Mouse (Mus musculus) hindbrain, embryonic 11.5 days (tissue): ENCODE results near the gene Asb16. TPM values are rescaled to one million over a fixed set of nuclear protein-coding genes. Genes with fewer than 3 reads are reported as not detected.

Experiments
- ATAC-seq: fragments of 200-750 bp; cut with Nextera tagmentation; 2 replicates; pipeline ENCODE4 v1.8.0; 2017; ENCODE audit warnings: mild to moderate bottlenecking, moderate TSS enrichment, moderate library complexity; ENCODE audit not compliant: low FRiP score
- DNase-seq: peaks from one replicate; pipeline ENCODE4 v3.0.0-alpha.2; 2015; ENCODE audit warnings: low spot score
- H3K27ac ChIP-seq: fragments of 300-500 bp; sonication (generic); 2 replicates; pipeline ENCODE4 v1.5.1; 2014; ENCODE audit warnings: mild to moderate bottlenecking, low read depth, low read length
- H3K27me3 ChIP-seq: fragments of 300-500 bp; sonication (generic); 2 replicates; pipeline ENCODE4 v1.6.1; 2014; ENCODE audit warnings: mild to moderate bottlenecking, low read length, moderate library complexity, mixed read lengths; ENCODE audit not compliant: control insufficient read depth, insufficient read depth
- H3K36me3 ChIP-seq: fragments of 300-500 bp; sonication (generic); 2 replicates; pipeline ENCODE4 v1.6.1; 2014; ENCODE audit warnings: mild to moderate bottlenecking, low read length, moderate library complexity, mixed read lengths; ENCODE audit not compliant: control insufficient read depth, insufficient read depth
- H3K4me1 ChIP-seq: fragments of 300-500 bp; sonication (generic); replicated peaks from 2 replicates; pipeline ENCODE4 v1.6.1; 2014; ENCODE audit warnings: low read length, mixed read lengths; ENCODE audit not compliant: control insufficient read depth, insufficient read depth
- H3K4me2 ChIP-seq: fragments of 300-500 bp; sonication (generic); replicated peaks from 2 replicates; pipeline ENCODE4 v1.6.1; 2014; ENCODE audit warnings: mild to moderate bottlenecking, low read depth, low read length
- H3K4me3 ChIP-seq: fragments of 300-500 bp; sonication (generic); 2 replicates; pipeline ENCODE4 v1.5.1; 2014; ENCODE audit warnings: low read depth, low read length
- H3K9ac ChIP-seq: fragments of 300-500 bp; sonication (generic); 2 replicates; pipeline ENCODE4 v1.6.1; 2014; ENCODE audit warnings: low read depth, low read length
- H3K9me3 ChIP-seq: fragments of 300-500 bp; sonication (generic); 2 replicates; pipeline ENCODE4 v1.6.1; 2016; ENCODE audit warnings: low read length; ENCODE audit not compliant: control insufficient read depth
- WGBS: fragments of 180-500 bp; shearing (Covaris S2); extraction: QIAGEN DNeasy Blood & Tissue Kit; methylation state at CpG from one replicate; pipeline ENCODE4 v1.1.7; 2014; 5-methylcytosine and 5-hydroxymethylcytosine counted together
- polyA plus RNA-seq: library from polyadenylated mRNA; unstranded; fragments of >200 nt; fragmentation: Nextera tagmentation; extraction: Ambion mirVana; gene quantifications from 2 replicates; pipeline ENCODE4 v1.2.1, GENCODE M21; 2014

Gene Asb16
- polyA plus RNA-seq, 1 experiment from 2014 or later = 0.06 TPM

DNA sequence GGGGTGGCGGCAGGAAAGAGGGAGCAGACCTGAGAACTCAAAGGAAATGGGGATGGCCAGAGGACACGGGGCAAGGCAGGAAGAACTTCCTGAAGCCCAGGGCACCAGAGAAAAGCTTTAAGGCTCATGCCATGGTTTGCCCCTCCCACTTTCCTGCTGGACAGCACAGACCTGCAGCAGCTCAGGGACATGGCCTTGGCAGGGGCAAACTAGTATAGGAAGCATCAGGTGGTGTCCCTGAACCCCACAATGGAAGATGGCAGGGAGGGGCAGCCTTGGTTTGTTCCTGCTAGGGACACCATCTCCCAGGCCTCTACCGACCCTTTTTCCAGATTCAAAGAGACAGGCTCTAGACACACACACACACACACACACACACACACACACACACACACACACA, 36.8 kb downstream of the Asb16 start:
- H3K27me3 ChIP-seq = no peaks in the 10 kb centered on the region
- no peaks in the 10 kb centered on the region; the same call in 1 of the 2 replicates for H3K4me1 ChIP-seq
- no peaks in the 10 kb centered on the region for H3K9me3 ChIP-seq
- ATAC-seq (no peak), DNase-seq (no peak)
- no peak overlapping the region for H3K9ac ChIP-seq
- H3K4me2 ChIP-seq = no peak overlapping the region
- H3K36me3 ChIP-seq = peaks cover 10% of the 10 kb centered on the region
- no peak overlapping the region for H3K4me3 ChIP-seq
- 50% methylated on average over 3 of the region's 3 CpGs for WGBS
- H3K27ac ChIP-seq = no peak overlapping the region

GRCm38 (mm10) chr11:102308104-102308503, 39.6 kb downstream of the Asb16 start:
- Histone ChIP-seq H3K36me3 (peaks cover 10% of the 10 kb centered on the region), H3K4me3 (no peak overlapping the region), H3K9ac (no peak overlapping the region), H3K27ac (no peak overlapping the region), H3K27me3 (no peaks in the 10 kb centered on the region), H3K4me1 (peaks cover 4% of the 10 kb centered on the region; the same call in 1 of the 2 replicates), H3K9me3 (no peaks in the 10 kb centered on the region), H3K4me2 (no peak overlapping the region)
- 93% methylated on average over 9 of the region's 9 CpGs for WGBS
- no peak for DNase-seq
- no peak for ATAC-seq

GRCm38 (mm10) chr11:102308979-102309378, 40.4 kb downstream of the Asb16 start:
- peak overlapping the region; percentile 24; the same call in 1 of the 2 replicates for H3K4me3 ChIP-seq
- H3K4me1 ChIP-seq = peaks cover 4% of the 10 kb centered on the region; the same call in 1 of the 2 replicates
- H3K27me3 ChIP-seq = no peaks in the 10 kb centered on the region
- H3K4me2 ChIP-seq = peak overlapping the region; percentile 44
- peak overlapping the region; percentile 16; the same call in 1 of the 2 replicates for H3K9ac ChIP-seq
- H3K9me3 ChIP-seq = no peaks in the 10 kb centered on the region
- peak overlapping the region; percentile 47; the same call in 1 of the 2 replicates for H3K27ac ChIP-seq
- ATAC-seq = peak; percentile 90
- peaks cover 10% of the 10 kb centered on the region for H3K36me3 ChIP-seq
- peak; percentile 98 for DNase-seq
- WGBS = under 1% methylated on average over 27 of the region's 27 CpGs

DNA sequence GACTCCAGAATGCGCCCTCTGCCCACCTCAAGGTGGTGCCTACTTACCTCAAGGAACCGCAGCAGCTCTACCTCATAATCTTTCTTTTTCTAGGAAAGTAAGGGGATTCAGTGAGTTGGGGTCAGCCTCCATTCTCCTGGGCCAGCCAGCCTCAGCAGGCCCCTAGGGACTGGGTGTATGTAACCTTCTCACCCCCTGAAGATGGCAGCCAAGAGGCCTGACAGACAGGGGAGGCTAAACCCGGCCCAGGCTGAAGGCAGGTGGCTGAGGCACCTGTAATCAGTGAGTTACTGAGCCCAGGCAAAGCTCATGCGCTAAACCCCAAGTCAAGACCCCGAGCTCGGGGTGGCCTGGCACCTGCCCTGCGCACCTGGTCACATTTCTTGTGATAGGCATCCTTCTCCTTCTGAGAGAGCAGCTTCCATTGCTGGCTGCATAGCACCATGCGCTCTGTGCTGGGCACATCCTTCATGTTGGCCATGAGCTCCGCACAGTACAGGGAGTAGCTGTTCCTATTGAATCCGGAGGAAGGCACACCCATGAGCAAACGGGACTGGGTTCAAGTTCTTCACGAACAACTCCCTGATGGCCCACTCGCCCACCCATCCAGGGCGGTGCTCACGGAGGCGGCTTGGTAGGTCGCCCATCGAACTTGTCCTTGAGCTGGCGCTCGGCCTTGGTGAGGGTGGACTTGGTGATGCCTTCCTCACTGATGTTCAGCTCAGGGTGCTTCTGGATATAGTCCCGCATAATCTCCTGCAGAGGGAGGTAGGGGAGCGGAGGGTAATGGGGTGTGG, 41.5 kb downstream of the Asb16 start:
- WGBS = 90% methylated on average over 22 of the region's 22 CpGs
- ATAC-seq (no peak), DNase-seq (no peak)
- H3K9me3 ChIP-seq = no peaks in the 10 kb centered on the region
- no peak overlapping the region for H3K4me3 ChIP-seq
- peaks cover 7% of the 10 kb centered on the region; the same call in 1 of the 2 replicates for H3K4me1 ChIP-seq
- peak overlapping the region; percentile 44 for H3K4me2 ChIP-seq
- H3K36me3 ChIP-seq = peaks cover 13% of the 10 kb centered on the region
- H3K27me3 ChIP-seq = no peaks in the 10 kb centered on the region
- H3K27ac ChIP-seq = no peak overlapping the region
- no peak overlapping the region; the same call in 1 of the 2 replicates for H3K9ac ChIP-seq

DNA sequence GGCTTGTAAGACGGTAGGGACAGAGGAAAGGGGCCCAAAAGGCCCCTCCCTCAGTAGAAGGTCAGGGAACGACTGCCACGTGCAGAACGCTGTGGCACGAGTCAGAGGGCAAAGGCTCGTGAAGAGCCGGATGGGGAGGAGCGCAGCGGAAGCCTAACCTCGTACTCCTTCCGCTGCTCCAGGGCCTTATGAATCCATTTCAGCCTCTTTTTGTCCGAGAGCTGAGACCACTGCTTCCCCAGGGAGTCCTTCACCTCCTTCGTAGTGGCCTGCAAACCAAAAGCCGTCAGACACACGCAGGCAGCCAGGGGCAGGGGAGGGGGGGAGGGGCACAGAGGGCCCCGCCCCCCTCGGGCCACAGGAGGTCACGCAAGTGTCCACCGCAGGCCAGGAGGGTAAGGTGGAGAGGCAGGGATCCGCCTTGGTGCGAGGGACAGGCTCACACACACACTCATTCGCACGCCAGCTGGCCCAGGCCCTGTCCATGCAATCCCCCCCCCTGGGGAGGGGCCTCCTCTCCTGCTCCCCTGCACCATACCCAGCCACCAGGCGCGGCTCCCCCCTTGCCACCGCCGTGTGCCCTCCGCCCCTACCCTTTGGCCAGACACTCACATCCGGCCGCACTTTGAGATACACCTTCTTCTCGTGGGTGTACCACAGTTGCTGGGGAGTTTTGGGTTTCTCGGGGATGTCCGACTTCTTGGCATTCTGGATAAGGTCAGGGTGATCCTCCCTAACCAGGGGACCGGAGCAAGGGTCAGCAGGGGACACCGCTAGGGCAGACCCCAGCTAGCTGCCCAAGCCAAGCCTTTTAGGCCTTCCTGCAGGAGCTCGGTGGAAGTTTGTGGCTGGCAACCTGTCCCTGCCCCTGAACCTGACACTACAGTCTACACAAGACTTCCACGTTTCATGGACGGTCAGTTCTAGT, 42.5 kb downstream of the Asb16 start:
- Histone ChIP-seq H3K4me3 (no peak overlapping the region), H3K9ac (peak overlapping the region; percentile 3; the same call in 1 of the 2 replicates), H3K4me2 (no peak overlapping the region), H3K27ac (peak overlapping the region; percentile 33; the same call in 1 of the 2 replicates), H3K36me3 (peaks cover 13% of the 10 kb centered on the region), H3K27me3 (no peaks in the 10 kb centered on the region), H3K9me3 (no peaks in the 10 kb centered on the region), H3K4me1 (peaks cover 7% of the 10 kb centered on the region; the same call in 1 of the 2 replicates)
- no peak for ATAC-seq
- WGBS = 38% methylated on average over 38 of the region's 38 CpGs
- no peak for DNase-seq

DNA sequence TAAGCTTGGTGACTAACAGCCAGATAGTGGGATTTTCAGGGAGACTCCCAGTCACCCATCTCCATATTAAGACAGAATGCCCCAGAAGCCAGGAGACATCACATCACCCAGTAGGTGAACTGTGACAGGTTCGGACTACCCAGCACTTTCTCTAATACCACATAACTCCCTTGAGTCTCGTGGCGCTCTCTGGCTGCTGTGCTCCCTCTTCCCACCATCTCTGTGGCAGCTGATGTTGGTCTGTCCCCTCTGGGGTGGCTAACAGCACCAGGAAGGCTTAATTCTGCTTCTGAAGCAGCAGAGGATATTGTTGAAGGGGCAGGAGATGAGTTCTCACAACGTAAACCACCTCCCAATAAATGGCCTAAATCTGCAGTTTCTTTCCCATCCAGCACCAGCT, 43.4 kb downstream of the Asb16 start:
- H3K27me3 ChIP-seq = no peaks in the 10 kb centered on the region
- no peak overlapping the region for H3K4me2 ChIP-seq
- no peak for ATAC-seq
- no peak for DNase-seq
- 91% methylated on average over 4 of the region's 4 CpGs for WGBS
- H3K9me3 ChIP-seq = no peaks in the 10 kb centered on the region
- no peak overlapping the region for H3K9ac ChIP-seq
- H3K36me3 ChIP-seq = peaks cover 5% of the 10 kb centered on the region
- peaks cover 7% of the 10 kb centered on the region; the same call in 1 of the 2 replicates for H3K4me1 ChIP-seq
- H3K4me3 ChIP-seq = no peak overlapping the region
- H3K27ac ChIP-seq = no peak overlapping the region

DNA sequence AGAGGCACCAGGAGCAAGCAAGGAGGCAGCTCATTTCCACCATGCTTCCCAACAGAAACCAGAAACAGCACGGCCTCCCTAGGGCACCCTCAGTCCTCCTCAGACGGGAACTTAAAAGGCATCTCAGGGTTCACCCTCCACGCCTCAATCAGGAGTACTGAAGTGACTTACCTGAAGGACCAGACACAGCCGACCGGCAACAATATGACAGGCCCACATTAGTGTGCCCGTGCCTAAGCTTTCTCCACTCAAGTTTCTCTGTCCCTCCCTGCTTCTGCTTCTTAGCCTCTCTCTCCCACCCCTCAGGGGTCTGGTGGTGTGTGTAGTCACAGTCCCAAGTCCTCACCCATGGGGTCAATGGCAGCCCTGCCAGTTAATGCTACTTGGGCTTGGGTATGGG, 44.0 kb downstream of the Asb16 start:
- Histone ChIP-seq H3K4me1 (peaks cover 7% of the 10 kb centered on the region; the same call in 1 of the 2 replicates), H3K9ac (no peak overlapping the region), H3K27ac (no peak overlapping the region), H3K4me2 (no peak overlapping the region), H3K27me3 (no peaks in the 10 kb centered on the region), H3K36me3 (0 out of 2 replicates have a peak, but pooled peaks cover 3% of the 10 kb centered on the region), H3K9me3 (no peaks in the 10 kb centered on the region), H3K4me3 (no peak overlapping the region)
- 92% methylated on average over 6 of the region's 6 CpGs for WGBS
- DNase-seq = no peak
- ATAC-seq = no peak

DNA sequence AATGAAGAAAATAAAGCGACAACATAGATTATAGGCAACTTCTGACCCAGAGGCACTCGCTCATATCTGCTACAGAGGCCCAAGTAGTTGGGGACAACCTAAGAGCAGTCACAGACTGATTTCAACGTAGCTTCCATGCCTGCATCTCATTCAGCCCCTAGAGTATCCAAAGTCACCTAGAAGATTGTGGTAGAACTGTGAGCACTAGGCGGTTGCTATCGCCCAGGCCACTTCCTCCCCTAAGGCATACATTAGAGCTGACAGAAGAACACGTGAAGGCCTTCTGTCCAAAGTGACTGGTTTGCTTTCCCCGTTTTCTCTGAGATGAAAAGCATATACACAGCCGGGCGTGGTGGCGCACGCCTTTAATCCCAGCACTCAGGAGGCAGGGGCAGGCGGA, 45.8 kb downstream of the Asb16 start:
- DNase-seq (no peak), ATAC-seq (no peak)
- Histone ChIP-seq H3K4me2 (no peak overlapping the region), H3K9ac (no peak overlapping the region), H3K27ac (no peak overlapping the region), H3K36me3 (0 out of 2 replicates have a peak, but pooled peaks cover 3% of the 10 kb centered on the region), H3K4me3 (no peak overlapping the region), H3K27me3 (no peaks in the 10 kb centered on the region), H3K4me1 (peaks cover 7% of the 10 kb centered on the region; the same call in 1 of the 2 replicates), H3K9me3 (no peaks in the 10 kb centered on the region)
- 92% methylated on average over 12 of the region's 12 CpGs for WGBS
